Mouse (Mus musculus) bone marrow, adult 2 months (tissue): ENCODE measurements around the gene Gm42674. TPM values are rescaled to one million over a fixed set of nuclear protein-coding genes. Genes with fewer than 3 reads are reported as not detected.

Experiments
- H3K27ac ChIP-seq: fragments of 200-500 bp; 2 replicates; pipeline ENCODE4 v1.5.1; 2012; ENCODE audit warnings: low read depth, mild to moderate bottlenecking, control low read depth, inconsistent platforms, low read length; ENCODE audit not compliant: control insufficient read depth, poor library complexity, insufficient read depth
- H3K4me1 ChIP-seq: fragments of 200-500 bp; 2 replicates; pipeline ENCODE4 v1.6.1; 2011; ENCODE audit warnings: low read length; ENCODE audit not compliant: control insufficient read depth, insufficient read depth
- H3K4me3 ChIP-seq: fragments of 200-500 bp; replicated peaks from 2 replicates; pipeline ENCODE3; 2011; ENCODE audit warnings: mild to moderate bottlenecking, low read depth, low read length, control low read depth; ENCODE audit not compliant: control insufficient read depth
- CTCF ChIP-seq: fragments of 200-500 bp; IDR thresholded peaks from 2 replicates; pipeline ENCODE4 v1.5.1; 2011; ENCODE audit warnings: low read length, control low read depth; ENCODE audit not compliant: control insufficient read depth, insufficient read depth
- POLR2A ChIP-seq: fragments of 200-500 bp; IDR thresholded peaks from 2 replicates; pipeline ENCODE4 v1.6.1; 2011; ENCODE audit warnings: low read depth, mild to moderate bottlenecking, control low read depth, low read length, borderline replicate concordance; ENCODE audit not compliant: control insufficient read depth
- WGBS: fragments of 180-500 bp; shearing (Covaris S2); methylation state at CpG from one replicate; pipeline ENCODE4 v1.1.7; 2018; 5-methylcytosine and 5-hydroxymethylcytosine counted together
- polyA plus RNA-seq: library from polyadenylated mRNA; stranded (reverse); fragments of >200 nt; gene quantifications from 2 replicates; pipeline ENCODE4 v1.2.4, GENCODE M21; 2011; ENCODE audit warnings: low replicate concordance; ENCODE audit not compliant: missing spikeins, insufficient read depth, insufficient read length

The Gm42674 gene
- polyA plus RNA-seq, 1 experiment: not detected

DNA sequence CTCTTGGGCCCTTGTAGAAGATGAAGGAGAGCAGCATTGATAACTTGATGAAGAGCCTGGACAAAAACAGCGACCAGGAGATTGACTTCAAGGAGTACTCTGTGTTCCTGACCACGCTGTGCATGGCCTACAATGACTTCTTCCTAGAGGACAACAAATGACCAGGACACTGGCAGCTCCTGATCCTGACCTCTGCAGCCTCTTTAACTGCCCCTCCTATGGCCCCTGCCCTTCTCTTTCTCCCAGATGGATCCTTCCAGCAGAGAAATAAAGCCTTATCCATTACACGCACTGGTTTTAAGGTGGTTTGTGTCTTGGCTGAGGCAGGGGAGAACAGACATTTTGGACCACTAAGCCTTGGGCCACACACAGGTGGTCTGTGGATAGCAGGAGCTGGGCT lies 9.8 kb downstream of the Gm42674 start:
- H3K4me3 ChIP-seq: no peak overlapping the region
- peaks cover 5% of the 10 kb centered on the region for H3K4me1 ChIP-seq
- H3K27ac ChIP-seq: peak overlapping the region; percentile 72
- WGBS: 84% methylated on average over 3 of the region's 3 CpGs
- TF ChIP-seq CTCF: no peak
- no peak for TF ChIP-seq POLR2A

DNA sequence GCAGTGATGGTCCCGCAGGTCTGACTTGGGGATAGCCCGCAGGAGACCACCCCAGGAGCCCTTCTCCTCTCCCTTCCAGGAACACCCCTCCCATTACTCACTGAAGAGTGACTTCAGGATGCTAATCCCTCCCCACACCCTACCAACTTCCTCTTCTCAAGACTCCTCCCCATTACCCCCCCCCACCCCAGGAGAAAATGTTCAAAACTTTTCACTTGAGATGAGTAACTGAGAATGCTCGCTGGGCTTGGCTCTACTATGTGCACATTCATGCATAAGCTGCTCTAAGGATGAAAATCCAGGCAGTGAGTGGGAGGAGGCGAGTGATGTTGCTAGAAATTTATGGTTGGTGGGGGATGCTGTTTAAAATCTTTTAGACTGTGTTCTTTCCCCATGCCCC lies 10.4 kb downstream of the Gm42674 start:
- peak overlapping the region; percentile 72 for H3K27ac ChIP-seq
- TF ChIP-seq POLR2A (no peak), CTCF (no peak)
- WGBS: 16% methylated on average over 4 of the region's 4 CpGs
- H3K4me1 ChIP-seq: peaks cover 5% of the 10 kb centered on the region
- H3K4me3 ChIP-seq: no peak overlapping the region

- peak within 1 kb of the TSS; percentile 72 for H3K27ac ChIP-seq
- peaks cover 5% of the 10 kb centered on the region for H3K4me1 ChIP-seq
- 9% methylated on average over 23 of the region's 23 CpGs for WGBS
- peak; percentile 97 for TF ChIP-seq CTCF
- TF ChIP-seq POLR2A: peak; percentile 64; the same call in 1 of the 2 replicates
- H3K4me3 ChIP-seq: peak within 1 kb of the TSS; percentile 75
Measured at GRCm38 (mm10) chr3:90612728-90613291, 11.1 kb downstream of the Gm42674 start, which contains the start of gene S100a6. Gene S100a6, plus strand, starts transcription at chr3:90612882.

DNA sequence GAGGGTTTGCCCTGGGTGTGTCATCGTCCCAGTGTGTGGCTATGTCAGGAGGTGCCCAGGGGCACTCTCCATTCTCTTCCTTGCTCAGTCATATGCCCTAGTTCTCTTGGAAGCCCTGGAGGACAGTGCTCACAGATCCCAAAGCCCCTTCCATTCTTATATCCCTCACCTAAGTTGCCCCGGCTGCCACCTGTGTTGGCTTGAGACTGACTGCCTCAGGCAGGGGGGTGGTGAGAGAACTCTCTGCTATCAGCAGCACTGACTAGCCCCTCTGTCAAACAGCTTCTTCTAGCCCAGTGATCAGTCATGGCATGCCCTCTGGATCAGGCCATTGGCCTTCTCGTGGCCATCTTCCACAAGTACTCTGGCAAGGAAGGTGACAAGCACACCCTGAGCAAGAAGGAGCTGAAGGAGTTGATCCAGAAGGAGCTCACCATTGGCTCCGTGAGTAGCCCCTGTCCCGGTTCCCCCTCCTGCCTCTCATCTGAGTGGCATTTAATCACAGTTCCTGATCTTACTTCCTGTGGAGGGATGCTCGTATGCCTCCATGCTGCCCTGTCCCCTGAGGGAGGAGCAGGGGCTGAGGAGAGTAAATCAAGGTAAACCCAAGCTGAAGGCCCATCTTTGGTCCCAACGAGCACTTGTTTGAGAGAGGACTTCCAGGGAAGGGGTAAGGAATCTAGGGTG lies 11.9 kb downstream of the Gm42674 start:
- TF ChIP-seq CTCF (no peak), POLR2A (no peak)
- H3K4me3 ChIP-seq: peak overlapping the region; percentile 75
- peak overlapping the region; percentile 55 for H3K27ac ChIP-seq
- peaks cover 3% of the 10 kb centered on the region for H3K4me1 ChIP-seq
- 26% methylated on average over 7 of the region's 7 CpGs for WGBS

GRCm38 (mm10) chr3:90614148-90614530 lies 12.4 kb downstream of the Gm42674 start:
- peak overlapping the region; percentile 75 for H3K4me3 ChIP-seq
- WGBS: 60% methylated on average over 6 of the region's 6 CpGs
- peak overlapping the region; percentile 55; the same call in 1 of the 2 replicates for H3K27ac ChIP-seq
- TF ChIP-seq CTCF (no peak), POLR2A (no peak)
- H3K4me1 ChIP-seq: peaks cover 1% of the 10 kb centered on the region; the same call in 1 of the 2 replicates

DNA sequence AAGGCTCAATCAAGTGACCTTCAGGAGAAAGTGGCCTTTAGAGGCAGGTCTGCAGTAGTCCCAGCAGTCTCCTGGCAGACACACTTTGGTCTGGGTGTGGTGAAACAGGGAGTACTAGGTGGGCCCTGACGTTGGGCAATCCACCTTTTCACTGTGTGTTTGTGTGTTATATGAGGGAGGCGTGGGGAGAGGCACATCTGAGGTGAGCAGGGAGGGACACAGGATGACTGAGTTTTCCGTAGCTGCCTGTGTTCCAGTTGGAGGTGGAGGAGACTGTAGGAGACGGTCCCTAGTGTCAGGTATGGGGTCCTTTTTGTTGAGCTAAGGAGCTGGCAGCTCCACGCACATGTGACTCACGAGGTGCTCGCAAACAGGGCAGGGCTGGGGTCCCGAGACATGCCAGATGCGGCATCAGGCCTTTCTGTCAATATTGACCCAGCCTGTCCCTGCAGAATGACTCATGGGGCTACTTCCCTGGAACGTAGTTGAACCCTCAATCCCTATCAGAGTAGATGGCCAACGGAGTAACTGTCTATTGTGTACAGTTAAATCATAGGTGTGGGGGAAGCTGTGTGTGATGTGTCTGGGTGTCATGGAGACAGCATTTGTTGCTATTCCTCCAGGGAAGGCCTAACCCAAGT lies 13.0 kb downstream of the Gm42674 start:
- H3K27ac ChIP-seq: peak overlapping the region; percentile 9; the same call in 1 of the 2 replicates
- H3K4me1 ChIP-seq: peaks cover 1% of the 10 kb centered on the region; the same call in 1 of the 2 replicates
- TF ChIP-seq POLR2A (no peak), CTCF (no peak)
- 71% methylated on average over 11 of the region's 11 CpGs for WGBS
- H3K4me3 ChIP-seq: peak overlapping the region; percentile 63

DNA sequence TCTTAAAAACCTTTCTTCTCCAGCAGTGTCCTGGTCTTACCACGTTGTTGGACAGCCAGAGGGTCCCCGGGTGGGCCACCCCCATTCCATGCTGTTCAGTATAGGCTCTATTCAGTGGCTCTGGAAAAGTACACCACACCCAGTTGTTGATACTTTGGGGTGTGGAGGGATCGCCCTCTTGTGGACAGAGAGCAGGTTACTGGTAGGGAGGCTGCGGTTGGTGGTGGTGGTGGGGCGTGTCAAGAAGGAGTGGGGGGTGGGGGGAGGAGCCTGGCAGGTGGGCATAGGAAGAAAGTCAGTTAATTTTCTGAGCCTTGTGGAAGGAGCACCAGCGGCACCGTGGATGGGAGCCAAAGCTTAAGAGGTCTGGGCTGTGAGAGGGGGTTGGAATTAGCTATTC lies 13.7 kb downstream of the Gm42674 start:
- Histone ChIP-seq H3K4me1 (peaks cover 1% of the 10 kb centered on the region; the same call in 1 of the 2 replicates), H3K27ac (no peak overlapping the region), H3K4me3 (peak overlapping the region; percentile 63)
- TF ChIP-seq CTCF (peak; percentile 81), POLR2A (no peak)
- under 1% methylated on average over 7 of the region's 7 CpGs for WGBS

DNA sequence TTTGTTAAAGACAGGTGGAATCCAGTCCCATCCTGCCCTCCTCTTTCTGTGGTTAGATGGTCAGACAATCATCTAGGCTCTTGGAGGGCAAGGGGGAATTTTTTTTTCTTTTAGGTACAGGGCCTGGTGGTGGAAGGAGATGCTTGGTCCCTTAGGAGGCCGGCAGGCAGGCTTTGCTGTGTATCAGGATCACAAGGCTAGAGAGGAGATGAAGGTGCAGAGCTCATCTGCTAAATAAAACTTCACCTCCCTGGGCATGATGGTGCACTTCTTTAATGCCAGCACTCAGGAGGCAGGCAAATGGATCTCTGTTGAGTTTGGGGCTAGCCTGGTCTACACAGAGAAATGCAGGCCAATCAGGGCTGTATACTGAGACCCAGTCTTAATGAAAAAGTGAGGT lies 14.2 kb downstream of the Gm42674 start:
- WGBS: 67% methylated on average over 1 of the region's 1 CpGs
- Histone ChIP-seq H3K27ac (no peak overlapping the region), H3K4me3 (no peak overlapping the region), H3K4me1 (peaks cover 1% of the 10 kb centered on the region; the same call in 1 of the 2 replicates)
- no peak for TF ChIP-seq POLR2A
- TF ChIP-seq CTCF: no peak
